Mouse (Mus musculus) small intestine, adult 2 months (tissue): Measurements from ENCODE around the gene Gm28308.

Experiments used
- CTCF ChIP-seq: fragments of 200-500 bp; IDR thresholded peaks from 2 replicates; pipeline ENCODE4 v1.5.1; 2012; ENCODE audit warnings: low read depth, mild to moderate bottlenecking, control low read depth, inconsistent platforms, low read length, moderate library complexity, mixed read lengths; ENCODE audit not compliant: insufficient replicate concordance, insufficient read length; ENCODE audit errors: extremely low read depth
- POLR2A ChIP-seq: fragments of 200-500 bp; IDR thresholded peaks from 2 replicates; pipeline ENCODE4 v1.6.1; 2012; ENCODE audit warnings: low read depth, mild to moderate bottlenecking, control low read depth, inconsistent platforms, low read length, moderate library complexity

GRCm38 (mm10) chr6:52237346-52238154, 24.4 kb upstream of the Gm28308 start:
- TF ChIP-seq POLR2A (no peak), CTCF (no peak)
